In the genomic region with DNA sequence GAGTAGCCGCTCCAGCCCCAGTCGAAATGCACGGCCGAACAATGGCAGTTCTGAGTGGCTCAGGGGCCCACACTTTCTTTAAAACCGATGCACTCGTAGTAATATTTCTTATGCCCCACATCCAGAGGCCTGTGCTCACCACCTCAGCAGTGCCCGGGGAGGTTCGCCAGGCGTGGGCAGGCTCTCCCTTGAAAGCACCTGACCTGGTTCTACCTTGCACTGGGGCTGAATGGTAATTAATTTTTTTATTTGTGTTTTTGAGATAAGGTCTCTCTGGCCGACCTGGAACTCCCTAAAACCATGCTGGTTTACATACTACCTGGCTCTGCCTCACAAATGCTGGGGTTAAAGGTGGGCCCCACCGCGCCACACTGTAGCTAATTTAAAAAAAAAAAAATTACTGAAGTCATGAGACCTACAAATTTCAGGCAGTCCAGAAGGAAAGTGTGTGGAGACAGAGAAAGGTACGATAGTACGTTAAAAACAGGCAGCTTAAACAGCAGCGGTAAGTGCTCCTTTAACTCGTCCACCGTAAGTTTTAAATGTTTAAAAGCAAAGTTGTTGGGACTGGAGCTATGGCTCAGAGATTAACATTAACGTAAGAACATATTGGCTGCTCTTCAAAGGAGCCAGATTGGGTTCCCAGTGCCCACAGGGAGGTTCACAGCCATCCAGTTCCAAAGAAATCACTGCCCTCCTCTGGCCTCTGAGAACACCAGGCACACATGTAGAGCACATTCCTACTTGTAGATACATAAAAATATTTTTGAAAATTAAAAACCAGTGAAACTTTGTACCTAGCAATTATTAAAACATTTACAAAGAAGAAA, we compare ENCODE assay signal across 8 mouse cellular contexts. TPM values are rescaled to one million over a fixed set of nuclear protein-coding genes. Genes with fewer than 3 reads are reported as not detected.
DNase-seq lines count a peak whose midpoint lies in the region; ATAC-seq and TF ChIP-seq lines count a peak whose summit lies in the region.

No protein-coding gene starts in this region.

- peak overlapping the region; percentile 34 for H3K27ac ChIP-seq in thymus, adult 2 months (ENCODE audit: control insufficient read depth, insufficient read depth, low read length)
- peak overlapping the region; percentile 98 for H3K27ac ChIP-seq in limb, embryonic 10.5 days
- H3K27ac ChIP-seq in stomach, embryonic 14.5 days (ENCODE audit: low read length), result peak overlapping the region; percentile 98

- peak overlapping the region; percentile 81 for H3K4me3 ChIP-seq in thymus, adult 2 months (ENCODE audit: control insufficient read depth, insufficient read depth, low read length)
- H3K4me3 ChIP-seq in limb, embryonic 10.5 days, result peak overlapping the region; percentile 66
- H3K4me3 ChIP-seq in stomach, embryonic 14.5 days (ENCODE audit: low read depth, low read length), result peak overlapping the region; percentile 59

- H3K27me3 ChIP-seq in thymus, adult 2 months (ENCODE audit: control insufficient read depth, insufficient read depth, low read length), result no peaks in the 10 kb centered on the region
- no peaks in the 10 kb centered on the region for H3K27me3 ChIP-seq in limb, embryonic 10.5 days (ENCODE audit: low read depth, poor library complexity, severe bottlenecking)
- H3K27me3 ChIP-seq in stomach, embryonic 14.5 days (ENCODE audit: control insufficient read depth, insufficient read depth, low read length), result no peaks in the 10 kb centered on the region

- H3K4me2 ChIP-seq in stomach, embryonic 14.5 days (replicated peaks; ENCODE audit: low read depth, low read length), result peak overlapping the region; percentile 67

- H3K36me3 ChIP-seq in thymus, adult 2 months (ENCODE audit: control insufficient read depth, insufficient read depth, low read length), result no peaks in the 10 kb centered on the region
- H3K36me3 ChIP-seq in limb, embryonic 10.5 days, result no peaks in the 10 kb centered on the region
- no peaks in the 10 kb centered on the region for H3K36me3 ChIP-seq in stomach, embryonic 14.5 days (ENCODE audit: control insufficient read depth, insufficient read depth, low read length)

- TF ChIP-seq POLR2A in thymus, adult 2 months (IDR thresholded peaks at IDR 0.05; ENCODE audit: control insufficient read depth, extremely low read depth, insufficient read depth, low read length, poor library complexity), result no peak

- 15% methylated on average over 18 of the region's 18 CpGs for WGBS in thymus, adult 2 months
- WGBS in limb, embryonic 10.5 days, result 18% methylated on average over 18 of the region's 18 CpGs
- WGBS in stomach, embryonic 14.5 days, result 9% methylated on average over 18 of the region's 18 CpGs

- peak overlapping the region; percentile 64 for H3K9ac ChIP-seq in stomach, embryonic 14.5 days (replicated peaks; ENCODE audit: low read depth, low read length)

- H3K4me1 ChIP-seq in thymus, adult 2 months (replicated peaks; ENCODE audit: control insufficient read depth, insufficient read depth, low read length), result peaks cover 8% of the 10 kb centered on the region; the same call in 1 of the 2 replicates
- H3K4me1 ChIP-seq in limb, embryonic 10.5 days, result peaks cover 23% of the 10 kb centered on the region
- peaks cover 13% of the 10 kb centered on the region; the same call in 1 of the 2 replicates for H3K4me1 ChIP-seq in stomach, embryonic 14.5 days (ENCODE audit: control insufficient read depth, insufficient read depth, low read length)

- no peak for TF ChIP-seq CTCF in thymus, adult 2 months (IDR thresholded peaks at IDR 0.05; ENCODE audit: borderline replicate concordance, control insufficient read depth, extremely low read depth, insufficient read depth, low read length, poor library complexity)

- peak; percentile 5 for DNase-seq in cerebellum, adult 8-10 months
- DNase-seq in cerebellum, adult 18-20 months, result no peak
- no peak for DNase-seq in thymus, adult 2 months
- DNase-seq in thymus, postnatal 25 days, result no peak
- no peak for DNase-seq in limb, embryonic 10.5 days (ENCODE audit: low spot score)
- DNase-seq in gastrocnemius, adult 8-10 months (ENCODE audit: low spot score in 2 of 2), result no peak
- DNase-seq in adrenal gland, postnatal 10 days, result no peak

- ATAC-seq in stomach, embryonic 14.5 days (ENCODE audit: insufficient number of reproducible peaks, insufficient read depth, low FRiP score, low read depth), result no peak; the same call in 1 of the 2 replicates

- no peaks in the 10 kb centered on the region for H3K9me3 ChIP-seq in limb, embryonic 10.5 days (replicated peaks)
- H3K9me3 ChIP-seq in stomach, embryonic 14.5 days (ENCODE audit: control insufficient read depth, low read depth, low read length), result no peaks in the 10 kb centered on the region

RNA-seq across cellular contexts. Expression of a gene that starts 0.8 kb away (rescaled TPM):
- polyA plus RNA-seq in thymus, adult 2 months (2012; rRNA removed), result 2.5 and 3.9 TPM in 2 replicates
- polyA plus RNA-seq in limb, embryonic 10.5 days (2016; fragmentation: Nextera tagmentation; extraction: Ambion mirVana), result 10.2 and 12.2 TPM in 2 replicates
- polyA plus RNA-seq in stomach, embryonic 14.5 days (2014; fragmentation: Nextera tagmentation; extraction: Ambion mirVana), result 11.5 and 13.9 TPM in 2 replicates
- 10 to 100 TPM; 14.9 to 18.5 (median 17.3) TPM for total RNA-seq in gastrocnemius, adult 8-10 months (2022)
- total RNA-seq in adrenal gland, postnatal 10 days (2021), result 10 to 100 TPM; 27.5 to 32.3 TPM

RNA-seq across cellular contexts. Expression of a gene that starts 47.1 kb away (rescaled TPM):
- not detected in 2 replicates for polyA plus RNA-seq in thymus, adult 2 months (2012; rRNA removed)
- not detected in 2 replicates for polyA plus RNA-seq in limb, embryonic 10.5 days (2016; fragmentation: Nextera tagmentation; extraction: Ambion mirVana)
- not detected in 2 replicates for polyA plus RNA-seq in stomach, embryonic 14.5 days (2014; fragmentation: Nextera tagmentation; extraction: Ambion mirVana)
- not detected for total RNA-seq in gastrocnemius, adult 8-10 months (2022)
- total RNA-seq in adrenal gland, postnatal 10 days (2021), result not detected

Comparison
In these comparisons a context has a peak if more than half of its experiments do, and no peak if none do; other contexts are left out.
1. H3K27ac ChIP-seq: peak in every context shown above with its lines; median percentile 98 in limb, embryonic 10.5 days; 98 in stomach, embryonic 14.5 days; 34 in thymus, adult 2 months.